Mouse (Mus musculus) testis, adult 2 months (tissue): ENCODE data around the gene Thra.

ENCODE experiments used
- CTCF ChIP-seq: fragments of 200-500 bp; IDR thresholded peaks from 2 replicates; pipeline ENCODE4 v1.5.1; 2012; ENCODE audit warnings: low read depth, mild to moderate bottlenecking, inconsistent platforms, low read length, moderate library complexity; ENCODE audit not compliant: control insufficient read depth, insufficient read depth, insufficient replicate concordance
- POLR2A ChIP-seq: fragments of 200-500 bp; IDR thresholded peaks from 2 replicates; pipeline ENCODE4 v1.6.1; 2012; ENCODE audit warnings: low read depth, mild to moderate bottlenecking, inconsistent platforms, low read length, moderate library complexity; ENCODE audit not compliant: control insufficient read depth

- TF ChIP-seq CTCF: no peak
- no peak for TF ChIP-seq POLR2A
Measured at GRCm38 (mm10) chr11:98789219-98789807, 48.9 kb downstream of the Thra start.
